Mouse (Mus musculus) liver, adult (tissue): ENCODE data around the gene Pam.

Experiments
- GATA4 ChIP-seq: IDR thresholded peaks from 2 replicates; pipeline ENCODE4 v1.6.1; 2014; ENCODE audit warnings: mild to moderate bottlenecking, low read length; ENCODE audit not compliant: insufficient replicate concordance

Gene Pam

DNA sequence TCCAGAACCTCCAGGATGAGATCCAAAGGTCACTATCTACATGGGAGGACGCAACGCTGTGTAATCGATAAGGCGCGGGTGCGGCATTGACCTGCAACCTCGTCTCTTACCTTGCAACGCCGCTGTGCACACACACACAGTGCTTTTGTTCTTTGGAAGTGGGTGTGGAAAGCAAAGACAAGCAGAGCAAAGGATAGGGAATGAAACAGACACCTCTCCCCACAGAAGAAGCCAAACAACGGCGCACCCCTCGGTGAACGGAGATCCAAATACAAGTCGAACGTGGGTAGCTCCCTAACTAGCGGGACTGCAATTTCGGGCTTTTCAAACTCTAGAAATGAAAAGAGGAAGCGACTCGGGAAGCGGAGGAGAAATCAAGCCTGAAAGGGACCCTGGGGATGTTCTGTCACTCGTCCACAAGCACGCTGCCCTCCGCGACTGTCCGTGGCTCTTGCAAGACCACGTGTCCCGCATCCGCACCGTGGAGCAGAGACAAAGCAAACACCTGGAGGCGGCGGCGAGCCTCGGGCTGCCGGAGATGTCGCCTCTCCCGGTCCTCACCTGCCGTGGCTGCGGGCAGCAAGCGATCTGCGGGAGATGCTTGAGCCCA lies 326.0 kb downstream of the Pam start:
- peak; percentile 59; the same call in 1 of the 2 replicates for TF ChIP-seq GATA4

- TF ChIP-seq GATA4 = no peak
Measured at GRCm38 (mm10) chr1:97768906-97769293, 326.5 kb downstream of the Pam start.

- TF ChIP-seq GATA4 = no peak
Measured at GRCm38 (mm10) chr1:97768089-97768488, 327.4 kb downstream of the Pam start.

DNA sequence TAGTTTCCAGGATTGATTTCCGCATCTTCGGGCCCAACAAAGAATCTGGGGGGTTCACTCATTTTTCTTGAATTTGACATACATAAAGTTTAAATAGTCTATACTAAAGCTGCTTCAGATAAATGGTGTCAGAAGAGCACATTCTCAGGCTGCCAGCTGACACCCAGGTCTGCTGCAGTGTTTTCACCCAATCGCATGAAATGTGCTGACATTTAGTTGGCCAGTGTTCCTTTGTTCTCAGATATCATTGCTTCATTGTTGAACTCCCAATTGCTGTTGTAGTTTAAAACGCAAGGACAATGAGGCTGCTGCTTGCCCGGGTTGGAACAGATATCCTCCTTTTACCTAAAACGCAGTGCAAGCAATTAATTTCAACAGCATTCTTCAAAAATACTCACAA lies 334.0 kb downstream of the Pam start:
- TF ChIP-seq GATA4 = no peak

GRCm38 (mm10) chr1:97760598-97760997 lies 334.8 kb downstream of the Pam start:
- no peak for TF ChIP-seq GATA4

DNA sequence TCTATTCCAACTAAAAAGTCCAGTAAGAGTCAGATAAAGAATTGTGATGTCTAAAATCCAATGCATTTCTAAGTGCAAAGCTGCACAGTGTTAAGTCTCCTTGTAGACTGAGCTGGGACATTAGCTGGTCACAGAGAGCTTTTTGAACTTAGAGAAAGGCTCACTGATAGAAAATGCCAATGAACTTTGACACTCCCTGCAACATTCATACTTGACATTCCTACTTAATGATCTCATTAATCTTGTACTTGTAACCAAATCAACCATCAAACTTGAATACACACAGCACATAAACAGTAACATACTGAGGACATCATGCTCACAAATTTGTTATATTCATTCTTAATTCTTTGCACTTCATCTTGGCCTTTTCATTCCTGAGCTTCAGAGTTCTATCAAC lies 335.6 kb downstream of the Pam start:
- TF ChIP-seq GATA4 = no peak

DNA sequence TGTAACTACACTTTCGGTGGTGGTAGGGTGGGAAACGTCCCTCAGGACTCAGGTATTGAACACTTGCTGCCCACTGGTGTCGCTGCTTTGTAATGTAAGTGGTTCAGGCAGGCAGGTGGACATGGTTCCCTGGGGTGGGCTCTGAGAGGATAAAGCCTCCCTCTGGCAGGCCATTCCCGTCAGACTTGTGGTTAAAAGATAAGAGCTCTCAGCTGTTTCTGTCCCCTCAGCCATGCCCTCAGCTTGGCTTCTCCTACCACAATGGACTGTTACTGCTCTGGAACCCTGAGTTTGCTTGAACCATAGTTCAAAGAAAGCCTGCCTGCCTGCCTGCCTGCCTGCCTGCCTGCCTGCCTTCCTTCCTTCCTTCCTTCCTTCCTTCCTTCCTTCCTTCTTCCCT lies 341.1 kb downstream of the Pam start:
- no peak for TF ChIP-seq GATA4

DNA sequence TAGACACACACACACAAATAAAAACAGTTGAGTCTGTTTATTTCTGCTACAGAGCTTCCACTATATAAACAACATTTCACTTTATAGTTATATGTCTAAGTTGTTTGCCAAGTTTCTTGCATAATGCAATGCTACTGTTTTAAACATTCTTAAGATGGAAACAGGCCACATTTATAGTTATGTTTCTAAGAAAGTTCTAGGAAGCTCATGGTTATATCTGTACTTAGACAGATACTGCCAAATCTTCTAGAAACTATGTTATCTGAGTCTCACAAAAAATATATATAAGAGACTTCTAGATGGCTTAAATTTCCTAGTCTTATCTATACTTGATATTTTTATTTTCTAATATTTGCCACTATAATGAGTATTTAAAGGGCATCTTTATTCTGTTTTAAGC lies 342.2 kb downstream of the Pam start:
- no peak for TF ChIP-seq GATA4

DNA sequence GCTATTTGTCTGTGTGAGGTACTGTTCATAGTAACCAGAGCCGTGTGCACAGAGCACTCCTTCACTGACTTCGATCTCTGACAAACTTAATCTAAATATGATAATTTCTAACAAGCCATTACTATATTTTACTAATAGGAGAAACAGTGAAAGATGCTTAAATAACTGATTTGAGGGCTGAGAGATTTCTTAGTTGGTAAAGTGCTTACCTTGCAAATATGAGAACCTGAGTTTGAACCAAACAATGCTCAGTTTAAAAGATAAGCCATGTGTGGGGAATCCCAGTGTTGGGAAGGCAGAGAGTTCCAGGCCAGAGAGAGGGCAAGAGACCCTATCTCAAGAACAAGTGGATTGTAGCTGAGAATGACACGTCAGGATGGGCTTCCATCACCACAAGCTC lies 347.3 kb downstream of the Pam start:
- no peak for TF ChIP-seq GATA4

- no peak for TF ChIP-seq GATA4
Measured at GRCm38 (mm10) chr1:97746261-97746660, 349.2 kb downstream of the Pam start.

DNA sequence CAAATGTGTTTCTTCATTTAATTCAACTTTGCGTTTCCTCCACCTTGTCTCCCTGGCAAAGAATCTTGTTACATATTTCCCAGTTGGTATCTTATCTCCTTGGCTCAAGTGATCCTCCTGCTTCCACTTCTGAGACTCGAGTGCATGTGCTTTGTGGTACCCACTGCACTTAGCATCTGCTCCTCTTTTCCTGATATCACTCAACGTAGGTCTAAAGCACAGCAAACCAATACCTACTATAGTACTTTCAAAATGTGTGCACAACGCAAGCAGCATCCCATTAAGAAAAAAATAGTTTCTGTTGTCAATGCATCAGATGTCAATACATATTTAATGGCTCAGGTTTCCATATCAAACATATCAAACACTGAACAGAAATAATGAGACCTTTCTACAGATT lies 349.7 kb downstream of the Pam start:
- no peak for TF ChIP-seq GATA4
